Mouse (Mus musculus): ENCODE measurements around the gene Tenm4.

Gene Tenm4

GRCm38 (mm10) chr7:96768718-96769117 lies 597.7 kb downstream of the Tenm4 start:
- DNase-seq (ENCODE audit: low spot score in 2 of 2) = no peak

- no peak for DNase-seq (ENCODE audit: low spot score in 2 of 2)
Measured at GRCm38 (mm10) chr7:96769784-96770183, 598.7 kb downstream of the Tenm4 start.

- DNase-seq (ENCODE audit: low spot score in 2 of 2) = no peak
Measured at GRCm38 (mm10) chr7:96772966-96773365, 601.9 kb downstream of the Tenm4 start.

GRCm38 (mm10) chr7:96773585-96774225 lies 602.7 kb downstream of the Tenm4 start:
- no peak for DNase-seq (ENCODE audit: low spot score in 2 of 2)

GRCm38 (mm10) chr7:96775080-96775486 lies 604.0 kb downstream of the Tenm4 start:
- DNase-seq (ENCODE audit: low spot score in 2 of 2) = no peak

DNA sequence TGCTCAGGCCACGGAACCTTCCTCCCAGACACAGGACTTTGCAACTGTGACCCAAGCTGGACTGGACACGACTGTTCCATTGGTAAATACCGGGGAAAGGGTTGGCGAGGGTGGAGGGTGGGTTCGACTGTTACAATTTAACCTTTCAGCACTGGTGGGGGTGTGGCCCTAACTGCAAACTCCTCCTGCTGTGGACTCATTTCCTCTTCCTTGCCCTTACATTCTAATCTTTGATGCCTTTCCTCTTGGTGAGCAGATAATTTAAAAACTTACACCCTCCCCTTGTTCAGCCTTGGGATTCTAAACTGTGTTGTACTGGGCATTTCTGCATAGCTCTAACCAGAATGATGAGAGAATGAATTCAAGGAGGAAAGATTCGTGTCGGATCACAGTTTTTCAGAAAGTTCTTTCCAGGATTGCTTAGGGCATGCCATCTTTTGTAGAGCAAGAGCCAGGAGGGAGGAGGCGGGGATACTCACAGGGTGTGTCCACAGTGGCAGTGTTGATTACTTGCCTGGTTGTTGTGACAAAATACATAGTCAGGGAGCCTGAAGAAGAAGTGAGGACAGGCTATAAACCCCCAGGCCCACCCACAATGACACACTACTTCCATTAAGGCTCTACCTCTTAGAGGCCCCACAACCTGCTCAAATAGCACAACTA lies 607.0 kb downstream of the Tenm4 start:
- peak in 1 of 2 experiments; percentile 41 for DNase-seq (ENCODE audit: low spot score in 2 of 2)

DNA sequence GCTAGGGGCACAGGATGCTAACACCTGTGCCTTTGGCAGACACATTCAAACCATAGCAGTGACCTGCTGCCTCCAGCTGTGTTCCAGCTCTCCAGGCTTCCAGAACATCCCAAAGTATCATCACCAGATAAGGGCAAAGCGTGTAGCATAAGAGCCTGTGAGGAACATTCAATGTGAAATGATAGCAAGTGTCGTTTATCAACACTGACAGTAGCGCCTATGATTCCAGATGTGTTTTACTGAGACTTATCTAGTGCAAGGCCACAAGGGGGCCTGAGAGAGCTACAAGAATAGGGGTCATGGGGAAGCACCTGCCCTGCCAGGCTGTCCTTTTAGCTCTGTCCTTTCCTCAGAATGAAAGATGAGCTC lies 607.5 kb downstream of the Tenm4 start:
- peak; percentile 42 to 60 for DNase-seq (ENCODE audit: low spot score in 2 of 2)

GRCm38 (mm10) chr7:96780556-96780955 lies 609.5 kb downstream of the Tenm4 start:
- no peak for DNase-seq (ENCODE audit: low spot score in 2 of 2)

DNA sequence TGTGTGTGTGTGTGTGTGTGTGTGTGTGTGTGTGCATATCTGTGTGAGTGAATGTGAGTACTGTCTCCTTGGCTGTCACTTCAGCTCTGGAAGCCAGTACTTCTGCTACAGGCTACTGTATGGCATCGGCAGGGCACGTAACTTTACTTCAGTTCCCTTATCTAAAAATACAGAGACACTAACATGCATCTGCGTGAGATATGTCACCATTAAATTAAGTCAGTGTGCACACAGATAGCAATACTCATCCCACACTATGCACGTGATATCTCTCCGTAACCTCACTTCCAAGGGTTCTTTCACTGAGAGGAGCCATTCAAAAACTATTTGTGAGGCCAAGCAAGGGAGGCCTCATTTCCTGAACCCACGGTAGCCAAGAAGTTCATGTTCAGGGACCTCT lies 610.0 kb downstream of the Tenm4 start:
- peak in 1 of 2 experiments; percentile 53 for DNase-seq (ENCODE audit: low spot score in 2 of 2)

DNA sequence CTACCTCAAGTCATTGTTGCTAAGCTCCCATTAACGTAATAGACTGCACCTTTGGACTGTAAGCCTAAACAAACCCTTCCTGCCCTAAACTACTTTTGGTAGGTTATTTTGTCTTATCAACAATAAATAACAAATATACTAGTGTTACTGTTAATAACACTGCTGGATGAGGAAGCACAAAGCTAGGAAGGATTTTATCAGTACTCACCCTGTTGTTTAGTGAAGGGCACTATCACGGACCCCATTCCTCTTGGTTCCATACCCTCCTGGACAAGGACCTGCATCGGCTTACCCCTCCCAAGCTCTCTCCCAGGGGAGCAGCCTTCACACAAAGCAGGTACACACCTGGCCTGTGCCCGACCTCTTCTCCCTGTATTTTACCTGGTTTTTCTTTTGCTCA lies 611.6 kb downstream of the Tenm4 start:
- DNase-seq (ENCODE audit: low spot score in 2 of 2) = no peak

GRCm38 (mm10) chr7:96785808-96786207 lies 614.8 kb downstream of the Tenm4 start:
- DNase-seq (ENCODE audit: low spot score in 2 of 2) = no peak

GRCm38 (mm10) chr7:96786262-96787044 lies 615.4 kb downstream of the Tenm4 start:
- no peak for DNase-seq (ENCODE audit: low spot score in 2 of 2)

DNA sequence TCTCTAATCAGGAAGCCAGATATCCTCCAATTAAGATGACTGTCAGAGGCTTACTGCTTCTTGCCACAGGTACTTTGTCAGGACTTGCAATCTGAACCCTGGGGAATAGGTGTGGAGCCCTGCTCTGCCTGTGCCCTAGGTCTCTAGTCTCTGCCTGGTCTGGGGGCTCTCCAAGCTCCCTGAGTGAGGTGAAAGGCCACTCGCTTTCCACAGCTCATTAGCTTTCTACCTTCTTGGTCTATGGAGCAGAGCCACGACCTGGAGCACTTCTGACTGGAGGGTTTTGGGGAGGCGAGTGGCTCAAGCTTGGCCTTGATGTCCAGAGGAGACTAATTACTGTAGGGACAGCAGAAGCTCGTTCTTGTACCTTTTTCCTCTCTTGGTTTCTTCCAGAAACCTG lies 617.1 kb downstream of the Tenm4 start:
- DNase-seq (ENCODE audit: low spot score in 2 of 2) = no peak

DNA sequence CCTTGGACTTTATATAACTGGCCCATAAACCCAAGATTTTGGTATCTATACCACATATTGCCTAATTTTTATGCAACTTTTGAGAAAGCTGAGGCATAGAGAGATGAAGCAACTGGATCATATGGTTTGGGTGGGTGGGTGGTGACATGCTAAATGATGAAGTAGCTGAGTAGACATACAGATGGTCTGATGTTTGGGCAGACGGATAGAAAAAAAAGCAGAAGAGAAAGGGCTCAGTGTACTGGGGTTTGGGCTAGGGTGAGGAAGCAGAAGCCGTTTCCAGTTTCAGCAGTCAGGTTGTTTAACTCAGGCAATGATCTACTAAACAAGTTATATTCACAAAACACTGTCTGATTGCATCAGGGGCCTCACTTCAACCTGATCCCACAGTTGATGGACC lies 619.3 kb downstream of the Tenm4 start:
- no peak for DNase-seq (ENCODE audit: low spot score in 2 of 2)

- no peak for DNase-seq (ENCODE audit: low spot score in 2 of 2)
Measured at GRCm38 (mm10) chr7:96792456-96793229, 621.6 kb downstream of the Tenm4 start.

DNA sequence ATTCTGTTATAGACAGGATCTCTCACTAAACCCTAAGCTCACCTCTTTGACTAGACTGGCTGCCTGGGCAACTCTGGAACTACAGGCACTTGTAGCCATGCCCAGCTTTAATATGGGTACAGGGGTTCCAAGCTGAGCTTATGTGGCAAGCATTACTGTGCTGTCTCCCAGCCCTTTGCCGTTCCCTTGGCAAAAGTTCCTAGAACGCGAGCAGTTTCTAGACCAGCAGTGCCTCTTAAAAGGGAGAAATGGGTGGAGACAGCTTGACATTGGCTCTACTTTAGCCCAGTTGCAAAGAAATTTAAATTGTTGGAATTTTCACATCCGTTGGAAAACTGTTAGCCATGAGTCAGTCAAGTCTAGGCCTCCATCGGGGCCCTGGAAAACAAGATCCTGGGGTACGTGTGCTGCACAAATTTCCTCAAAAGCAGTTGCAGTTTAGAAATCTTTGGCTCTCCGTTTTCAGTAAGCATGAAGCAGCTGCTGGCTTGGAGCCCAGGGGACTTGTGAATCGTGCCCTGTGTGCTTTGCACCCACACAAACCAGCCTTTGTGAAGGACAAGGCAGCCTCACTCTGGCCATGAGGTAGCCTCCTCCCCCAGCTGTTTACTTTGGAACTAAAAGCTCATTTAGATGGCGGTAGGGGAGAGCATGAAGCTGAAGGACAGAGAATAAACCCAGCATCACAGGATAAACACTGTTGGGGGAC lies 625.1 kb downstream of the Tenm4 start:
- DNase-seq (ENCODE audit: low spot score in 2 of 2) = no peak

DNA sequence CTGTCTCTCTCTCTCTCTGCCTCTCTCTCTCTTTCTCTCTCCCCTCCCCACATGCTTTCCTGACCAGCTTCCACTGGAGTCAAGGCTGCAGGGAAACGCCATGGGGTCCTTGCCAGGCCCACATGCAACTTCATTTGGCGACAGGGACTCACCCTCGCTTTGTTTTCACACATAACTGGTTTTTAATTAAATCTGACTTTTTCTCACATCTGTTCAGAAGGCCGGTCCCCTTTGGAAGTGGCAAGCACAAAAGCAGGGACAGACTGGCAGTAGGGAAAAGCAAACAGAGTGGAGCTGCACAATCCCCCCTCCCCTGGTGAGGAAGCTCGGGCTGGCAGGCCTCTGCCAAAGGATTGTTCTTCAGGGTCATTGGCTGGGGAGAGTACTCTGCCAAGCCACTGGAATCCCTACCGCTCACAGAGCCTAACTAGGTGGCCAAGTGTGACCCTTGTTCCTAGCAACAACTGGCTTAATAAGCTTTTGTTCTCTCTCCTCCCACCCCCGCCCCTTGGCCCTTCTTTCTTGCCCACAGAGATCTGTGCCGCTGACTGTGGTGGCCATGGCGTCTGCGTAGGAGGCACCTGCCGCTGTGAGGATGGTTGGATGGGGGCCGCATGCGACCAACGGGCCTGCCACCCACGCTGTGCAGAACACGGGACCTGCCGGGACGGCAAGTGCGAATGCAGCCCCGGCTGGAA lies 625.9 kb downstream of the Tenm4 start:
- no peak for DNase-seq (ENCODE audit: low spot score in 2 of 2)

GRCm38 (mm10) chr7:96797716-96798332 lies 626.8 kb downstream of the Tenm4 start:
- no peak for DNase-seq (ENCODE audit: low spot score in 2 of 2)

GRCm38 (mm10) chr7:96799816-96800215 lies 628.8 kb downstream of the Tenm4 start:
- DNase-seq (ENCODE audit: low spot score in 2 of 2) = no peak

DNA sequence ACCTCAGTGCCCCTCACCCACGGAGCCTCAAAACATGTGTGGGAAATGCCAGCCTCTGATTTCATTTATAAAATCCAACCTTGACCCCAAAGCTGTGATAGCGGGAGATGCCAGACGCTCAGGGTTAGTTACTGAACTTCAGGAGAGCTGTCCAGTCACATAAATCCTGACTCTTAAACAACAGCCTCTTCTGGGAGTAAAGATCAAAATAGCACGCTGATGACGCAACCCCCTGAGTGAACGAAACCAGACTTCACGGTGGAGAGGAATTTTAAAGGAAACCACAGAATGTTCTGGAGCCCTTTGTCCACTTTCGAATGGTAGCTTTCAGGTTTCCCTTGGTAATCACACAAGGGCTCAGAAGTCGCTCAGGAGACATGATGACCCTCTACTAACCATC lies 630.3 kb downstream of the Tenm4 start:
- no peak for DNase-seq (ENCODE audit: low spot score in 2 of 2)
